Mouse (Mus musculus) CH12.LX (cell line): ENCODE data around the gene Pacs2.

ENCODE experiments used
- CHD1 ChIP-seq: IDR thresholded peaks from 2 replicates; pipeline ENCODE4 v1.6.1; 2012; ENCODE audit warnings: low read depth, low read length, improper control_type of control experiment, inconsistent platforms
- CHD2 ChIP-seq: IDR thresholded peaks from 2 replicates; pipeline ENCODE4 v1.6.1; 2011; ENCODE audit warnings: low read length, improper control_type of control experiment
- CTCF ChIP-seq, 2 experiments: IDR thresholded peaks in 1 of 2; conservative IDR thresholded peaks in 1 of 2; 2 replicates each; pipeline ENCODE4 v1.5.1; 2011 to 2012; ENCODE audit warnings: low read depth in 2 of 2, low read length in 2 of 2, improper control_type of control experiment in 1 of 2, inconsistent platforms in 1 of 2, mild to moderate bottlenecking in 1 of 2, moderate library complexity in 1 of 2
- ELF1 ChIP-seq: IDR thresholded peaks from 2 replicates; pipeline ENCODE4 v1.6.1; 2014; ENCODE audit warnings: low read depth, mild to moderate bottlenecking, inconsistent platforms, low read length, improper control_type of control experiment
- KAT2A ChIP-seq: IDR thresholded peaks from 2 replicates; pipeline ENCODE4 v1.6.1; 2012; ENCODE audit warnings: low read length, improper control_type of control experiment, inconsistent platforms; ENCODE audit not compliant: insufficient replicate concordance
- MAZ ChIP-seq: IDR thresholded peaks from 2 replicates; pipeline ENCODE4 v1.6.1; 2012; ENCODE audit warnings: low read depth, mild to moderate bottlenecking, inconsistent platforms, low read length, improper control_type of control experiment, moderate library complexity
- MEF2A ChIP-seq: IDR thresholded peaks from 2 replicates; pipeline ENCODE4 v1.6.1; 2014; ENCODE audit warnings: low read depth, mild to moderate bottlenecking, inconsistent platforms, low read length, improper control_type of control experiment, borderline replicate concordance
- POLR2A ChIP-seq: IDR thresholded peaks from 2 replicates; pipeline ENCODE4 v1.6.1; 2011; ENCODE audit warnings: low read depth, mild to moderate bottlenecking, improper control_type of control experiment, low read length
- POLR2AphosphoS2 ChIP-seq: IDR thresholded peaks from 2 replicates; pipeline ENCODE4 v1.6.1; 2011; ENCODE audit warnings: low read depth, low read length, improper control_type of control experiment
- RCOR1 ChIP-seq: conservative IDR thresholded peaks from 2 replicates; pipeline ENCODE4 v1.6.1; 2012; ENCODE audit warnings: low read depth, mild to moderate bottlenecking, inconsistent platforms, low read length, improper control_type of control experiment
- TCF12 ChIP-seq: IDR thresholded peaks from 2 replicates; pipeline ENCODE4 v1.6.1; 2014; ENCODE audit warnings: low read depth, mild to moderate bottlenecking, inconsistent platforms, low read length, improper control_type of control experiment
- USF2 ChIP-seq: conservative IDR thresholded peaks from 2 replicates; pipeline ENCODE4 v1.6.1; 2011; ENCODE audit warnings: low read depth, low read length, improper control_type of control experiment
- ZKSCAN1 ChIP-seq: IDR thresholded peaks from 2 replicates; pipeline ENCODE4 v1.6.1; 2012; ENCODE audit warnings: low read depth, inconsistent platforms, low read length, improper control_type of control experiment, borderline replicate concordance
- ZNF384 ChIP-seq: IDR thresholded peaks from 2 replicates; pipeline ENCODE4 v1.6.1; 2012; ENCODE audit warnings: low read depth, low read length, improper control_type of control experiment, inconsistent platforms

DNA sequence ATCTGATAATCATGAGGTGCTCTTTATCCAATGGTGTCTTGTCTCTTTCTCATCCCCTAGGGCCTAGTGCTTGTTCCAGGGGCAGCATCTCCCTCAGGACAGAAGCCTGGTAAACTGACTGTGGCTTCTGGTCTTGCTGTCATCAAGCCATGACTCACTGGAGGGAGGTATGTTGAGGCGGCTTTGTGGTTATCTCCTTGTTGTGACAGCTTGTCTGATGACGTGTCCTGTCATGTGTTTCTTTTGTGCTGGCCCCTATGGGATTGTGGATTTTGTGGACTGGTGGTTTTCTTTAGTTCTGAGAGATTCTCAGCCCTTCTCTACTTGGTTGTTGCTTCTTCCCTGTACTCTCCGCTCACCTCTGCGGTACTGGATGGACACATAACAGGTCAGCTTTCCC lies 8.8 kb downstream of the Pacs2 start:
- TF ChIP-seq POLR2A: no peak
- TF ChIP-seq CTCF (conservative IDR thresholded peaks at IDR 0.05 in 1 of 2, IDR thresholded peaks at IDR 0.05 in 1 of 2; ENCODE audit: low read depth in 2 of 2, low read length in 2 of 2): no peak
- no peak for TF ChIP-seq RCOR1
- TF ChIP-seq ELF1: no peak
- no peak for TF ChIP-seq MAZ
- no peak for TF ChIP-seq MEF2A
- TF ChIP-seq TCF12: no peak
- TF ChIP-seq POLR2AphosphoS2: no peak
- no peak for TF ChIP-seq CHD1
- TF ChIP-seq ZNF384: no peak
- TF ChIP-seq CHD2: no peak
- TF ChIP-seq KAT2A: 0 out of 2 replicates have a peak, but pooled peaks have one; percentile 10
- 0 out of 2 replicates have a peak, but pooled peaks have one; percentile 11 for TF ChIP-seq USF2
- TF ChIP-seq ZKSCAN1: no peak
